Mouse (Mus musculus): ENCODE results near the gene Cttn. TPM values are rescaled to one million over a fixed set of nuclear protein-coding genes. Genes with fewer than 3 reads are reported as not detected.

The Cttn gene
- total RNA-seq, 2 experiments from 2014 or later, result 105 to 109 TPM

DNA sequence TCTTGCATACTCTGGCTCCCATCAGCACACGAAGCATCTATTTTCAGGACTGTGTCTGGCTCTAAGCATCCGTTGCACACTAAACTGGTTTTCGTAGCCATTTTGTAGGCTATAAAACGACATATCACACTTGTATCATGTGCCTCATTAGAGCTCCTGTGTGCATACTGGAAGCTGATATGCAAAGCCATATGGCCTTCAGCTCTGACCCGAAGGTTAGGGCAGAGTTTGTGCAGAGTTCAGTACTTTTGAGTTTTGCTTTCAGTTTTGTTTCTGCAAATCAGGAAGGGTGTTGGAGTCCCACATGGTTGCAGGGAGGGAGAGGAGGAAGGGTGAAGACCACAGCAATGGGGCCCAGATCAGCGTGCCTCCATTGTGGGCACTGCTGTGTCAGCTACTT is 79.1 kb downstream of the Cttn start:
- no peak for DNase-seq

DNA sequence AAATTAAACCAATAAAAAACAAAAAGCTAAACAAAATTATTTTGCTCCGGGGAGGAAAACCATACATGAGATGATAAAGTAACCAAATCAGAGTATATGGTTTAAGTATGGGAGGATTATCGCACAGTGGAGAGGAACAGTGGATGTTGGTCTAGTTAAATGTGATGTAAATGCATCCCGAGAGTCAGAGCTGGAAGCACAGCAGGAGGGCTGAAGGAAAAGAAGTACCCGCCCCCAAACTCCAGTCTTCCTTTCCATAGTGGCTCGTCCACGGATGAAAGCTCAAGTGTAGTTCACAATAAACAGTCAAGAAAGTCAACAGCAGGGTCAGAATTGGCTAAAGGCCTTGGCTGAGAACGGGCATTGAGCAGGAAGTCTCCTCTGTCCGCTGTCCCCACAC is 80.1 kb downstream of the Cttn start:
- DNase-seq, result no peak

DNA sequence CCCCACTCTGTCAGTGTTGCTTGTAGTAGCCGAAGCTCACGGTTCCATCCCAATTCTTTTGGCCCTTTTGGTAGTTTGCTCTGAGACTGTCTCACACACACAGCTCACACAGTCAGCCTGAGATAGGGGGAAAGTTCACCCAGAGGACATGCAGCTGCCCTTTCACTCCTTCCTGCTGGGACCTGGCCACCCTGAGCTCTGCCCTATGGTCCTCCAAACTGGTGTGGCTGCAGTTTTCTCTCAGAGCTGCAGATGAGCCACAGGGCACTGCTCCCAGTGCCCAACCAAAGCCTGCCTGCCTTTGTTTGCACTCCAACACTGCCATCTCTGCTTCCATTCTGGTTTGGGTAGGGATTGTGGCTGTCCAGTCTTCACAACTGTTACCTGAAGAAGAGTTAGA is 81.1 kb downstream of the Cttn start:
- no peak for DNase-seq

DNA sequence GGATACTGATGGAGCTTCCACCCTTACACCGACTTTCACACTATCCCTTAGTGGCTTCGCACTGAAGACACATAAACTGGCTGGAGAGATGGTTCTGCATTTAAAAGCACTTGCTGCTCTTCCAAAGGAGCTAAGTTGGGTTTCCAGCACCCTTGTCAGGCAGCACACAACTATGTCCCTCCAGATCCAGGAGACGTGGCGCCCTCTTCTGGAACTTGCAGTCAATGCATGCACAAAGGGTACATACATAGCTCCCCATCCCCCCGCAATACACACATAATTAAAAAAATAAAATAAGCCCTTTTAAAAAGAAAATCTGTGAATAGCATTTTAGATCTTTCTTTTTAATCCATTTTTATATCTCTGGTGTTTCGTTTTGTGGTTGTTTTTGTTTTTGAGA is 83.3 kb downstream of the Cttn start:
- DNase-seq, result no peak

Other genes starting within 250 kb of the Cttn start
- 10 to 100 TPM; 41.7 to 48.5 TPM for gene Ppfia1, start 82.7 kb upstream of the Cttn start, total RNA-seq (2021)
- 10 to 100 TPM; 10.1 to 11.1 TPM for gene Fadd, start 111.5 kb upstream of the Cttn start, total RNA-seq (2021)

Data from adrenal gland, postnatal 10 days (tissue).